Mouse (Mus musculus) lung, postnatal 10 days (tissue): ENCODE results near the gene Olfr656.

Experiments used
- DNase-seq: peaks from one replicate; pipeline ENCODE4 v3.0.0; 2021

Gene Olfr656

DNA sequence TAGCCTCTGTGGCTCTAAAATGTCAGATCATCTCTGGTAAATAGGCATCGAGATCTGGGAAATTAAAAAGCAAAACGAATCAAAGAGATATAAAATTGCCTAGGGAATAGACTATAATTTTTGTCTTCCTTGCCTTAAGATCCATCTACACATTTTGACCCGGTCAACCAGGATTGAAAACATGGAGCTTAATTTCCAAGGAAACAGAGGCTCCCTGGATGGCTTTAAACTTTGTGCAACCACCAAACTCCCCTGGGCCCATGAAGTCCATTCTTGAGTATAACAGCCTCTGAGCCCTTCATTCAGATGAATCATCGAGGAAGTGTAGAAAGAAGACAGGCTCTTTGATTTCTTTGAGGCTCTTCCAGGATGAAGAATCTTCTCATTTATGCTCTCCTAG is at the start of gene Olfr656:
TSS of gene Olfr656 (plus strand) at position 301 of the 400 bp plus-strand sequence.
- no peak for DNase-seq

DNA sequence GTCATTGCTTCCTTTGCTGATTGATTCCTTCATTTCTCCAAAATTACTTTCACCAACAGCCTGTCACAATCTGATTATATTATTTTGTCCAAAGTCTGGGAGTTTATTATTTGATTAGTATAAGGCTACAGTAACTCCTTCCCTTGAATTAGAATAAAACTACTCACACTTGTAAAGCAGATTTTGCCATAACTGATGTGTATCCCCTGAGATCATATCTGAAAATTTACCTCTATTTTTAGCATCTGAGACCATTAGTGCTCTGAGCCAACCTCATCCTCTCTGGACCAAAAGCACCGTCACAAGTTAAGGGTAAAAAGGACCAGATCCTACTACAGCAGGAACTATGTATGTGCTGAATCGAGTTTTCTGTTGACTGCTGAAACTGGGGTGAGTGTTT is 36.7 kb upstream of the Olfr656 start, which contains the start of gene Olfr653:
TSS of gene Olfr653 (plus strand) at position 301 of the 400 bp plus-strand sequence.
- no peak for DNase-seq

DNA sequence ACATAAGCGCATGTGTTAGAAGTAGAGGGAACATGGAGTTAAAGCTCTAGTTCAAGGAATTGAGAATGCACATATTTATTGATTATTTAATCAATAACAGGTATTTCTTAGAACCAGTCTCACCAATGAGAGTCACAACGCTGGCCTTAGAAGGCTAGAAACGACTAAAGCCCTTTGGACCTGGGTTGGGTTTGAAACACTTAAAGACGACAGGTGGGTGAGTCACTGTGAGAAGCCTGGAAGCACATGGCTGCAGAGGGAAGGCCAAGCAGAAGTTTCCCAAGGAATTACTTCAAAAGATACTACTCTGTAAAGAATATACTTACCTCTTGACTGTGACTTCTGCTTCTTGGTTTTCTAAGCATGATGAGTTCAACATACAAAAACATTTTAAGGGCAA is 32.9 kb upstream of the Olfr656 start:
- DNase-seq = no peak

- DNase-seq = no peak
Observed at GRCm38 (mm10) chr7:104581429-104581828, 32.3 kb upstream of the Olfr656 start.

DNA sequence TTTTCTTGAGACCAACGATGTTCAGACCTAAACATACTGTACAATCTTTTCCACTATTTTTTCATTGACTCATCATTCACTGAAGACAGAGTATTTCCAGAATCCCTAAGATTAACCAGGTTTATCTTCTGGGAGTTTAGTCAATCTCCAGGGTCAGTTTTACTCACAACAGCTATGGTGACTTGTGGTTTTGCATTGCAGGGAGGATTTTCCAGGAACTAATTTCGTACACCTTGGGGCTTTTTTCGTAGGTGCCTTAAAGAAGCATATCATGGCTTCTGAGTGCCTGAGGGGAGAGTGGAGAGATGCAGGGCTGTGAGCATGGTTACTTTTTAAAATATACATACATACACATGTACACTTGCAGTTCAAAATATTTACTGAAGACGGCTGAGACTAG is 27.0 kb upstream of the Olfr656 start, which contains the start of gene Olfr654:
TSS of gene Olfr654 (plus strand) at position 301 of the 400 bp plus-strand sequence.
- DNase-seq = no peak

GRCm38 (mm10) chr7:104588274-104588673 is 25.5 kb upstream of the Olfr656 start:
- no peak for DNase-seq

DNA sequence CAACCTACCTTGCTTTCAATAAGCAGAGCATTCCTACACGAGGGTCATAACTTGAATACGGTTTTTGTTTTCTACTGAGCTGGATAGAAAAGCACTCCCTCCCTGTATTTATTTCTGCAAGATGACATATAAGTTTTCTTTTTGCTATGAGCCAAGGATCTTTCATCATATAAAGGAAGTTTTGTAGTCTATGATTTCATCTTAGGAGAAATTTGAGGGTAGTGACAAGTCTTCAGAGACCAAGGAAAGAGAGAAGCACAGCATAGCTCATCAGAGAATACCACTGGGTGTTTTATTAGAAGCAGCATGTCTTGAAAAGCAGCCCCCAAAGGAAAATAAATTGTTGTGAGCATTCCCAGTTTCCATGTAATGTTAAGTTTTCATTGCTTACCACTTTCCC is 12.1 kb upstream of the Olfr656 start, which contains the start of gene Olfr655:
TSS of gene Olfr655 (minus strand) at position 101 of the 400 bp plus-strand sequence.
- no peak for DNase-seq

DNA sequence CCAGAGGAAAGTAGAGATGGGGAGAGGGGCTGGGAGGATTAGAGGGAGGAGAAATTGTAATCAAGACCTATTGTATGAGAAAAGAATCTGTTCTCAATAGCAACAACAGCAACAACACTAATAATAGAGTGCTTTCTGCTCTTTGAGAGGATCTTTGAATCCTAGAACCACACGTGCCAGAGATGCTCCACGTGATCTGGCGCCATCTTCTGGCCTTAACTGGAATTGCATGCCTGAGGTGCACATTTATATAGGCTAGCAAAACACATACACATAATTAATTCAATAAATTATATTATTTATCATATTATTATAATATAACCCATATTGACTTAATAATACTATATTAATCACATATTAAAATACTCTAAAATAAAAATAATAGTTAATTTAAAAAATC is 10.6 kb upstream of the Olfr656 start:
- DNase-seq = peak; percentile 17

GRCm38 (mm10) chr7:104604727-104605126 is 9.0 kb upstream of the Olfr656 start:
- no peak for DNase-seq

DNA sequence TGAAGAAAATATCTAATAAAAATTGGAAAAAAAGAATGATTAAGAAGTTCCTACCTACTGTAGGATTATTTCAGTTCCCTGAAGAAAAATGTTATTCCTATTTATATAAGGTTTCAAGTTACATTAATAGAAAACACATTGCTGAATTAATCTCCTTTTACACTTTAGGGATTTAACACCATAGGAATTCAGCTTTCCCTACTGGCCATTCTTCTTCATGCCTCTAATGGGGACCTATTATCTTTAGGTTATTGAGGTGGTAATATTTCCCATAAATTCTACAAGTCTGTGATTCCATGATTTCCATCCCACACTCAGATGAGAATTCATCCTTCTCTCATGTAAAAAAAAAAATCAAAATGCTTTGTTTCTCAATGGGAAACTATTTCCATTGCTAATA is 10.7 kb downstream of the Olfr656 start, which contains the start of gene Olfr657:
TSS of gene Olfr657 (plus strand) at position 301 of the 400 bp plus-strand sequence.
- no peak for DNase-seq

DNA sequence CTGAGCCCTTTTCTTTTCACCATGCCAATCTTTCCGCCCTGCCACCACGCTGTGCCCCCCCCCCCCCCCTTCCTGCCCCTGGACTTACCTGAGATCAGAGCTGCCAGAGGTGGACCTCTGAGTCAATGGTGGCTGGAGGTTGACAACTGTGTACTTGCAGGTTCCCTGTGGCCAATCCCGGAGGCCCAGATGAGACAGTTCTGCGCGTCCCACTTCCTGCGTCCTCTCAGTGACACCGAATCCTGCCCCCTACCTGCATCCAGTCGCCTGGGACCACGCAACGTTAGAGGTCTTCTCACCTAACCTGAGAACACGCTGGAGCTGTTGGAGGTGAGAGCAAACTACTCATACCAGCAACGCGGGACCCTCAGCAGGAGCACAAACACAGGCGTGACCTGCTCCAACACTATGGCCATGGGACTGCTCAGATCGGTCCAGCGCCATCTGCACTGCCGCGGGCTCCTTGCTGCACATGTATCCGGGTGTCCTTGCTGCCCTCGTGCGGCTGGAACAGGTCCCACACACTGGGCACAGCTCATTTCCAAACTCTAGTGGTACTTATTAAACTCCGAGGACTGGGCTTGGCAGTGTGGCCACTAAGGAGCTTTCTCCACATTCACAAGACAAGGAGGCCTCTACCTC is 33.2 kb downstream of the Olfr656 start, which contains the start of gene Olfr658:
TSS of gene Olfr658 (minus strand) at position 465 of the 642 bp plus-strand sequence.
- peak; percentile 8 for DNase-seq

DNA sequence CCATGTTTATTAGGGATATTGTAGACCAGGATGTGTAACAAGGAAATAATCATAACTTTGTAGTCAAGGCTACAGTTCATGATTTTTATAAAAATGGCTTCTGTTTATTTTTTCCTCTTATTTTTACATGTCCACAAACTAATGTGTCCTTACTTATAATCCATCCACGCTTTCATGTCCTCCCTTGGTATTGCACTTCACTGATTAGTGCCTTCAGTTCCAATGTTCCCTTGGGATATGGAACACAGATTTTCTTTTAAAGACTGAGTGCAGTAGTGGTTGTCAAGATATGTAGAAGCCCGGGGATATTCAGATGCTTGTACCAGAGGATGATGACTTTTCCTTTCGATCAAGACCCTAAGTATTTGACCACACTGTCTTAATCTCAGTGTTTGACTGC is 52.7 kb downstream of the Olfr656 start, which contains the start of gene Olfr659:
TSS of gene Olfr659 (plus strand) at position 301 of the 400 bp plus-strand sequence.
- no peak for DNase-seq
